Mouse (Mus musculus): Measurements from ENCODE around the gene Fgfr2.

- TF ChIP-seq POLR2A (IDR thresholded peaks at IDR 0.05; ENCODE audit: insufficient read length, low read depth) (no peak), SRF (IDR thresholded peaks at IDR 0.05; ENCODE audit: control insufficient read depth, insufficient read length, low read depth) (no peak), USF1 (IDR thresholded peaks at IDR 0.05; ENCODE audit: low read depth) (no peak), CEBPB (IDR thresholded peaks at IDR 0.05; ENCODE audit: insufficient read depth, poor library complexity, severe bottlenecking) (no peak), MYOD1 (IDR thresholded peaks at IDR 0.05; ENCODE audit: control insufficient read depth in 1 of 3, insufficient read length in 2 of 3, low read depth in 2 of 3) (no peak), MAX (IDR thresholded peaks at IDR 0.05; ENCODE audit: low read depth) (no peak), POLR2AphosphoS2 (IDR thresholded peaks at IDR 0.05; ENCODE audit: insufficient read length, low read depth) (no peak), MYOG (IDR thresholded peaks at IDR 0.05; ENCODE audit: control insufficient read depth in 1 of 3, insufficient read depth in 1 of 3, insufficient read length in 2 of 3, low read depth in 2 of 3) (no peak), TCF12 (IDR thresholded peaks at IDR 0.05; ENCODE audit: insufficient read depth, poor library complexity, severe bottlenecking) (no peak), E2F4 (IDR thresholded peaks at IDR 0.05; ENCODE audit: insufficient read depth) (no peak)
Observed at GRCm38 (mm10) chr7:130828475-130828874, 2294.7 kb downstream of the Fgfr2 start.
